Mouse (Mus musculus): Measurements from ENCODE around the gene Lax1. TPM values are rescaled to one million over a fixed set of nuclear protein-coding genes. Genes with fewer than 3 reads are reported as not detected.

Lax1 gene
- polyA plus RNA-seq (2015; fragmentation: Nextera tagmentation; extraction: Ambion mirVana): 0.09 and 0.14 TPM in 2 replicates

DNA sequence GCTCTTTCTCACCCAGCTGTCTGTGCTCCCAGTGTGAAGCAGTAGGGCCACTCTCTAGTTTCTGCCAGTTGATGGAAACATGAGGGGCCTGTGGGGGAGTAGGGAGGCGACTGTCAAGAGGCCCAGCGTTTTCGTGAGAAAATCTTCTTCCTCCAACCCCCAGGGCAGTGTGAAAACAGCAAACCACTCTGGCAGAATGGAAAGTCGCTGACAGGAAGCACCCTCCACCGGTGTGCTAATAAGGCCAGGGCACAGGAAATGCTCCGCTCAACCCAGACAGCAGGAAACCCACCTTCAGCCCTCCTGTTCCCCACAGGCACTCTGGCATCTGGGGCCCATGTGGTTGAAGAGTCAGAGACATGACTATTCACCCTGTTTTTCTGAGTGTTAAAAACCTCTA, at the start of gene Lax1:
Gene Lax1, minus strand, starts transcription at position 212 of the 400 bp plus-strand sequence.
- Histone ChIP-seq H3K4me1 (no peaks in the 10 kb centered on the region), H3K9me3 (no peaks in the 10 kb centered on the region), H3K4me3 (no peak within 1 kb of the TSS), H3K36me3 (replicated peaks) (no peaks in the 10 kb centered on the region), H3K9ac (no peak within 1 kb of the TSS), H3K27ac (no peak within 1 kb of the TSS), H3K27me3 (replicated peaks) (no peaks in the 10 kb centered on the region), H3K4me2 (no peak within 1 kb of the TSS)
- no peak for ATAC-seq (replicated peaks)
- 64% methylated on average over 6 of the region's 6 CpGs for WGBS

- Histone ChIP-seq H3K36me3 (replicated peaks) (0 out of 2 replicates have a peak, but pooled peaks cover 2% of the 10 kb centered on the region), H3K4me2 (no peak overlapping the region), H3K4me3 (no peak overlapping the region), H3K9me3 (no peaks in the 10 kb centered on the region), H3K4me1 (peaks cover 14% of the 10 kb centered on the region), H3K9ac (no peak overlapping the region), H3K27me3 (replicated peaks) (no peaks in the 10 kb centered on the region), H3K27ac (no peak overlapping the region)
- 64% methylated on average over 7 of the region's 7 CpGs for WGBS
- ATAC-seq (replicated peaks): 0 out of 2 replicates have a peak, but pooled peaks have one; percentile 35
These were observed 46.8 kb upstream of the Lax1 start for GRCm38 (mm10) chr1:133736664-133737063.

DNA sequence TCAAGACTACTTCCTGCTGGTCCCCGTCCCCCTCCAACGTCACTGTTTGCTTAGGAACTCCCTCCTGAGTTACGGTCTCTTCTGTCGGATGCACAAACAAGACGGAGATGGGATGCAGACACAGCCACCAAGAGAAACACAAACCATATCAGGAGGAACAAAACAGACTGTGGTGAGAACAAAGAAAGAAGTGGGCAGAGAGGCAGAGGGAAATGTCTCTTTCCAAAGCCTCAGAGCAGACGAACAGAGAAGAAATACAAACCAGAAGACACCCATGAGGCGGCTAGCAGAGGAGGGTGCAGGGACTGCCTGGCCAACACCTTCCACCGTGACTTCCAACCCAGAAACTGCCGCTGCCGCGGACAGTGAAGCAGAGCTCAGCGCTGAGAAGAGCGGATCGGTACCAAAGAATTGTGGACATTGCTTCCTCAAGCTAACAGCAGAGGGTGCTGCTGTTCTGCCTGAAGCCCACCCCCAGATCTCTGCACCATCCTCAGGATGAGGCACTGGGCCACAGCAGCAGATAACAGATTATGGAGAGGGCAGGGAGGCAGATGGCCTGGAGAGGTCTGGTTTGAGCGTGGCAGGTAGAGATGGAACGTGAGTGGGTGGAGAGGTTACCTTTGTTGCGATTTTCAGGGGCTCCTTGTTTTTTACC, 46.2 kb upstream of the Lax1 start:
- WGBS: 14% methylated on average over 17 of the region's 17 CpGs
- Histone ChIP-seq H3K9ac (peak overlapping the region; percentile 68), H3K9me3 (no peaks in the 10 kb centered on the region), H3K36me3 (replicated peaks) (0 out of 2 replicates have a peak, but pooled peaks cover 5% of the 10 kb centered on the region), H3K4me3 (peak overlapping the region; percentile 51), H3K4me1 (peaks cover 14% of the 10 kb centered on the region), H3K27me3 (replicated peaks) (no peaks in the 10 kb centered on the region), H3K27ac (peak overlapping the region; percentile 61), H3K4me2 (peak overlapping the region; percentile 57)
- peak; percentile 95 for ATAC-seq (replicated peaks)

- 57% methylated on average over 11 of the region's 11 CpGs for WGBS
These were observed 42.9 kb upstream of the Lax1 start for GRCm38 (mm10) chr1:133732814-133733213.

GRCm38 (mm10) chr1:133728339-133728738, 38.4 kb upstream of the Lax1 start:
- no peak for ATAC-seq (replicated peaks)
- WGBS: 84% methylated on average over 7 of the region's 7 CpGs
- H3K4me3 ChIP-seq: no peak overlapping the region
- H3K27ac ChIP-seq: no peak overlapping the region
- H3K36me3 ChIP-seq (replicated peaks): 0 out of 2 replicates have a peak, but pooled peaks cover 15% of the 10 kb centered on the region
- no peak overlapping the region for H3K9ac ChIP-seq
- H3K4me2 ChIP-seq: no peak overlapping the region
- H3K9me3 ChIP-seq: no peaks in the 10 kb centered on the region
- H3K4me1 ChIP-seq: no peaks in the 10 kb centered on the region
- H3K27me3 ChIP-seq (replicated peaks): no peaks in the 10 kb centered on the region

More at GRCm38 (mm10) chr1:133732814-133733213, 42.9 kb upstream of the Lax1 start:
- Histone ChIP-seq H3K36me3 (replicated peaks) (0 out of 2 replicates have a peak, but pooled peaks cover 15% of the 10 kb centered on the region), H3K27me3 (replicated peaks) (no peaks in the 10 kb centered on the region), H3K9ac (no peak overlapping the region), H3K4me2 (no peak overlapping the region), H3K4me1 (peaks cover 14% of the 10 kb centered on the region), H3K27ac (no peak overlapping the region), H3K9me3 (no peaks in the 10 kb centered on the region), H3K4me3 (no peak overlapping the region)
- no peak for ATAC-seq (replicated peaks)

DNA sequence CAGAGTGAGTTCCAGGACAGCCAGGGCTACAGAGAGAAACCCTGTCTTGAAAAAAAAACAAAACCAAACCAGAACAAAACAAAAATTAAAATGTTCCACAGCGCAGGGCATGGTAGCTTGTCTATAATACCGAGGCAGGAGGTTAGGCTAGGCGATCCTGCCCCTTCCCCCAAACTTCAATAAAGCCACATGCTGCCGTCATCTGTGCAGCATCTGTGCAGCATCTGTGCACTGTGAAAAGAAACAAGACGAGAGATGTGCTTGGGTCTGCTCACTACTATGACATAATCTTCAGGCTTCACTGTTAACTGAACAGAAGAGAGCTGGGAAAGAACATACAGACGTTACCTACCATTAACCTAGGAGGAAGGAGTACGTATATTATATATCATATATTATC, 30.4 kb upstream of the Lax1 start:
- H3K4me2 ChIP-seq: no peak overlapping the region
- H3K9me3 ChIP-seq: no peaks in the 10 kb centered on the region
- no peak overlapping the region for H3K4me3 ChIP-seq
- H3K27me3 ChIP-seq (replicated peaks): no peaks in the 10 kb centered on the region
- no peak for ATAC-seq (replicated peaks)
- H3K9ac ChIP-seq: no peak overlapping the region
- H3K4me1 ChIP-seq: no peaks in the 10 kb centered on the region
- WGBS: 77% methylated on average over 7 of the region's 7 CpGs
- no peak overlapping the region for H3K27ac ChIP-seq
- peaks cover 7% of the 10 kb centered on the region; the same call in 1 of the 2 replicates for H3K36me3 ChIP-seq (replicated peaks)

GRCm38 (mm10) chr1:133718786-133719185, 28.9 kb upstream of the Lax1 start:
- 90% methylated on average over 8 of the region's 8 CpGs for WGBS
- no peak overlapping the region for H3K4me2 ChIP-seq
- H3K4me3 ChIP-seq: no peak overlapping the region
- H3K9me3 ChIP-seq: no peaks in the 10 kb centered on the region
- H3K4me1 ChIP-seq: no peaks in the 10 kb centered on the region
- H3K36me3 ChIP-seq (replicated peaks): peaks cover 7% of the 10 kb centered on the region; the same call in 1 of the 2 replicates
- ATAC-seq (replicated peaks): no peak
- no peaks in the 10 kb centered on the region for H3K27me3 ChIP-seq (replicated peaks)
- H3K9ac ChIP-seq: no peak overlapping the region
- no peak overlapping the region for H3K27ac ChIP-seq

DNA sequence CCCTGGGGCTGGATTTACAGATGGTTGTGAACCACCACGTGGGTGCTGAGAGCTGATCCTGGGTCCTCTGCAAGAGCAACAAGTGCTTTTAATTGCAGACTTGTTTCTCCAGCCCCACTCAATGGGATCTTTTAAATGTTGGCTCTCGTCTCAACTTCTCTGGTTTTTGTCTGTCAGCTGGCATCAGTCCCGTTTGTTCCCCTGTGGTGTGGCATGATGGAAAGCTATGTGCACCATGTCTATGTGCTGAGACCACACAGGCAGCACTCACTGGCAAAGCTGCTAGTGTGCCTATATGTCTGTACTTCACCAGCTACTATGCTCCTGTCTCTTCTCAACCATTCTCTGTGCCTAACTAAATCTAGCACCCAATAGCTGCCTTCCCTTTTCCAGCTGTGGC, 28.4 kb upstream of the Lax1 start:
- Histone ChIP-seq H3K27me3 (replicated peaks) (no peaks in the 10 kb centered on the region), H3K4me1 (no peaks in the 10 kb centered on the region), H3K27ac (no peak overlapping the region), H3K4me3 (no peak overlapping the region), H3K36me3 (replicated peaks) (peaks cover 7% of the 10 kb centered on the region; the same call in 1 of the 2 replicates), H3K4me2 (no peak overlapping the region), H3K9me3 (no peaks in the 10 kb centered on the region), H3K9ac (no peak overlapping the region)
- no peak for ATAC-seq (replicated peaks)
- 78% methylated on average over 3 of the region's 3 CpGs for WGBS

- Histone ChIP-seq H3K27me3 (replicated peaks) (no peaks in the 10 kb centered on the region), H3K9ac (no peak overlapping the region), H3K4me1 (peaks cover 6% of the 10 kb centered on the region; the same call in 1 of the 2 replicates), H3K4me2 (no peak overlapping the region), H3K27ac (no peak overlapping the region), H3K4me3 (no peak overlapping the region), H3K9me3 (no peaks in the 10 kb centered on the region), H3K36me3 (replicated peaks) (peaks cover 7% of the 10 kb centered on the region; the same call in 1 of the 2 replicates)
- no peak for ATAC-seq (replicated peaks)
- WGBS: 25% methylated on average over 7 of the region's 7 CpGs
These were observed 26.6 kb upstream of the Lax1 start for GRCm38 (mm10) chr1:133716464-133716863.

- 56% methylated on average over 1 of the region's 1 CpGs for WGBS
- Histone ChIP-seq H3K9me3 (no peaks in the 10 kb centered on the region), H3K4me1 (peaks cover 6% of the 10 kb centered on the region; the same call in 1 of the 2 replicates), H3K36me3 (replicated peaks) (peaks cover 7% of the 10 kb centered on the region; the same call in 1 of the 2 replicates), H3K27me3 (replicated peaks) (no peaks in the 10 kb centered on the region), H3K4me3 (no peak overlapping the region), H3K27ac (no peak overlapping the region), H3K4me2 (no peak overlapping the region), H3K9ac (no peak overlapping the region)
- ATAC-seq (replicated peaks): no peak
These were observed 25.3 kb upstream of the Lax1 start for GRCm38 (mm10) chr1:133715191-133715590.

- peaks cover 6% of the 10 kb centered on the region; the same call in 1 of the 2 replicates for H3K4me1 ChIP-seq
- H3K27me3 ChIP-seq (replicated peaks): no peaks in the 10 kb centered on the region
- no peaks in the 10 kb centered on the region; the same call in 1 of the 2 replicates for H3K36me3 ChIP-seq (replicated peaks)
- H3K27ac ChIP-seq: no peak overlapping the region
- no peaks in the 10 kb centered on the region for H3K9me3 ChIP-seq
- no peak overlapping the region for H3K4me3 ChIP-seq
- no peak for ATAC-seq (replicated peaks)
- 34% methylated on average over 2 of the region's 2 CpGs for WGBS
- H3K9ac ChIP-seq: no peak overlapping the region
- no peak overlapping the region for H3K4me2 ChIP-seq
These were observed 23.1 kb upstream of the Lax1 start for GRCm38 (mm10) chr1:133713009-133713370.

- 62% methylated on average over 12 of the region's 12 CpGs for WGBS
These were observed 22.5 kb upstream of the Lax1 start for GRCm38 (mm10) chr1:133712288-133713008.

More at GRCm38 (mm10) chr1:133712288-133713008, 22.5 kb upstream of the Lax1 start:
- H3K27ac ChIP-seq: no peak overlapping the region
- H3K4me1 ChIP-seq: peaks cover 6% of the 10 kb centered on the region; the same call in 1 of the 2 replicates
- no peaks in the 10 kb centered on the region for H3K36me3 ChIP-seq (replicated peaks)
- H3K4me2 ChIP-seq: no peak overlapping the region
- no peak for ATAC-seq (replicated peaks)
- no peaks in the 10 kb centered on the region for H3K27me3 ChIP-seq (replicated peaks)
- no peak overlapping the region for H3K9ac ChIP-seq
- H3K9me3 ChIP-seq: no peaks in the 10 kb centered on the region
- no peak overlapping the region for H3K4me3 ChIP-seq
